Mouse (Mus musculus) brain, embryonic 14.5 days (tissue): ENCODE measurements around the gene Pilra. TPM values are rescaled to one million over a fixed set of nuclear protein-coding genes. Genes with fewer than 3 reads are reported as not detected.
"Not testable (repeated sequence)": the region's sequence is repeated elsewhere in the genome, so short reads cannot be mapped to it uniquely, and the experiment has no call there.

Experiments used
- DNase-seq: peaks from one replicate; pipeline ENCODE4 v3.0.0-alpha.2; 2011; ENCODE audit warnings: low read depth
- CTCF ChIP-seq: fragments of 200-500 bp; IDR thresholded peaks from 2 replicates; pipeline ENCODE4 v1.5.1; 2012; ENCODE audit warnings: inconsistent platforms, mild to moderate bottlenecking, moderate library complexity, borderline replicate concordance; ENCODE audit not compliant: insufficient read depth, insufficient read length; ENCODE audit errors: extremely low read depth
- POLR2A ChIP-seq: fragments of 200-500 bp; IDR thresholded peaks from 2 replicates; pipeline ENCODE4 v1.6.1; 2012; ENCODE audit warnings: mild to moderate bottlenecking, inconsistent platforms, borderline replicate concordance; ENCODE audit not compliant: poor library complexity, insufficient read depth, insufficient read length, severe bottlenecking; ENCODE audit errors: extremely low read depth
- polyA plus RNA-seq: library from polyadenylated mRNA; depleted of rRNA; stranded (reverse); fragments of >200 nt; gene quantifications from 2 replicates; pipeline ENCODE4 v1.2.3, GENCODE M21; 2012; rRNA removed

Gene Pilra
- polyA plus RNA-seq = 0.12 and 0.42 TPM in 2 replicates

- DNase-seq = not testable (repeated sequence)
Observed at GRCm38 (mm10) chr5:137835966-137836520, at the start of gene Pilra. Gene Pilra, minus strand, starts transcription at chr5:137836281.

GRCm38 (mm10) chr5:137883345-137883744 lies 47.3 kb upstream of the Pilra start:
- DNase-seq = no peak
- TF ChIP-seq CTCF (no peak), POLR2A (no peak)

- no peak for DNase-seq
- TF ChIP-seq CTCF (no peak), POLR2A (no peak)
Observed at GRCm38 (mm10) chr5:137882922-137883321, 46.8 kb upstream of the Pilra start.

- DNase-seq = peak; percentile 4
- TF ChIP-seq CTCF = peak; percentile 30; the same call in 1 of the 2 replicates
- no peak for TF ChIP-seq POLR2A
Observed at GRCm38 (mm10) chr5:137877860-137878259, 41.8 kb upstream of the Pilra start.

GRCm38 (mm10) chr5:137875054-137875453 lies 39.0 kb upstream of the Pilra start:
- TF ChIP-seq POLR2A (no peak), CTCF (no peak)
- no peak for DNase-seq

GRCm38 (mm10) chr5:137872381-137872702 lies 36.3 kb upstream of the Pilra start:
- DNase-seq = not testable (repeated sequence)

- not testable (repeated sequence) for DNase-seq
Observed at GRCm38 (mm10) chr5:137871644-137872380, 35.7 kb upstream of the Pilra start, which contains the start of gene Pilrb2. Gene Pilrb2, minus strand, starts transcription at chr5:137871815.

GRCm38 (mm10) chr5:137868600-137868999 lies 32.5 kb upstream of the Pilra start:
- not testable (repeated sequence) for DNase-seq

- not testable (repeated sequence) for DNase-seq
Observed at GRCm38 (mm10) chr5:137864008-137864407, 27.9 kb upstream of the Pilra start.

- not testable (repeated sequence) for DNase-seq
Observed at GRCm38 (mm10) chr5:137857960-137858710, 22.1 kb upstream of the Pilra start, which contains the start of gene Pilrb1. Gene Pilrb1, minus strand, starts transcription at chr5:137858106.

GRCm38 (mm10) chr5:137856870-137857269 lies 20.8 kb upstream of the Pilra start:
- DNase-seq = not testable (repeated sequence)

GRCm38 (mm10) chr5:137854907-137855306 lies 18.8 kb upstream of the Pilra start:
- DNase-seq = not testable (repeated sequence)

- not testable (repeated sequence) for DNase-seq
Observed at GRCm38 (mm10) chr5:137850313-137850712, 14.2 kb upstream of the Pilra start.

GRCm38 (mm10) chr5:137837110-137837509 lies 1.0 kb upstream of the Pilra start:
- not testable (repeated sequence) for DNase-seq

- no peak for TF ChIP-seq POLR2A
- TF ChIP-seq CTCF = no peak
- DNase-seq = no peak
Observed at GRCm38 (mm10) chr5:137836611-137837010, 530 bp upstream of the Pilra start.
